Mouse (Mus musculus) thymus, adult 2 months (tissue): Measurements from ENCODE around the gene Slc1a7.

Experiments
- CTCF ChIP-seq: fragments of 200-500 bp; IDR thresholded peaks from 2 replicates; pipeline ENCODE4 v1.5.1; 2012; ENCODE audit warnings: mild to moderate bottlenecking, control low read depth, low read length, moderate library complexity, borderline replicate concordance; ENCODE audit not compliant: control insufficient read depth, poor library complexity, insufficient read depth; ENCODE audit errors: extremely low read depth
- POLR2A ChIP-seq: fragments of 200-500 bp; IDR thresholded peaks from 2 replicates; pipeline ENCODE4 v1.6.1; 2012; ENCODE audit warnings: mild to moderate bottlenecking, low read length, control low read depth, moderate library complexity; ENCODE audit not compliant: control insufficient read depth, poor library complexity, insufficient read depth; ENCODE audit errors: extremely low read depth

- TF ChIP-seq POLR2A = no peak
- no peak for TF ChIP-seq CTCF
These were observed 5.9 kb upstream of the Slc1a7 start for GRCm38 (mm10) chr4:107962044-107962732.
